Mouse (Mus musculus) lung, embryonic 15.5 days (tissue): ENCODE data around the gene Rhebl1. TPM values are rescaled to one million over a fixed set of nuclear protein-coding genes. Genes with fewer than 3 reads are reported as not detected.
A peak's percentile ranks its signal among the peaks of the same experiment; 100 is the strongest.

Experiments
- ATAC-seq: fragments of 200-750 bp; cut with Nextera tagmentation; 2 replicates; pipeline ENCODE4 v1.8.0; 2017; ENCODE audit warnings: moderate number of reproducible peaks, borderline replicate concordance; ENCODE audit not compliant: low FRiP score, low TSS enrichment; ENCODE audit errors: extremely low read depth
- H3K27ac ChIP-seq: fragments of 300-500 bp; sonication (generic); 2 replicates; pipeline ENCODE4 v1.5.1; 2015; ENCODE audit warnings: moderate library complexity, mild to moderate bottlenecking, inconsistent platforms
- H3K27me3 ChIP-seq: fragments of 300-500 bp; sonication (generic); 2 replicates; pipeline ENCODE4 v1.6.1; 2015; ENCODE audit warnings: inconsistent platforms
- H3K36me3 ChIP-seq: fragments of 300-500 bp; sonication (generic); 2 replicates; pipeline ENCODE4 v1.6.1; 2015; ENCODE audit warnings: inconsistent platforms
- H3K4me1 ChIP-seq: fragments of 300-500 bp; sonication (generic); 2 replicates; pipeline ENCODE4 v1.6.1; 2015; ENCODE audit warnings: inconsistent platforms
- H3K4me2 ChIP-seq: fragments of 300-500 bp; sonication (generic); 2 replicates; pipeline ENCODE4 v1.6.1; 2015; ENCODE audit warnings: inconsistent platforms, mild to moderate bottlenecking, moderate library complexity
- H3K4me3 ChIP-seq: fragments of 300-500 bp; sonication (generic); 2 replicates; pipeline ENCODE4 v1.5.1; 2015; ENCODE audit warnings: mild to moderate bottlenecking, inconsistent platforms
- H3K9ac ChIP-seq: fragments of 300-500 bp; sonication (generic); 2 replicates; pipeline ENCODE4 v1.6.1; 2015; ENCODE audit warnings: inconsistent platforms
- H3K9me3 ChIP-seq: fragments of 300-500 bp; sonication (generic); 2 replicates; pipeline ENCODE4 v1.6.1; 2016; ENCODE audit warnings: inconsistent platforms
- WGBS: fragments of 180-500 bp; shearing (Covaris S2); methylation state at CpG from one replicate; pipeline ENCODE4 v1.1.7; 2015; 5-methylcytosine and 5-hydroxymethylcytosine counted together
- polyA plus RNA-seq: library from polyadenylated mRNA; unstranded; fragments of >200 nt; fragmentation: Nextera tagmentation; extraction: Ambion mirVana; gene quantifications from 2 replicates; pipeline ENCODE4 v1.2.1, GENCODE M21; 2015

Gene Rhebl1
- polyA plus RNA-seq, 1 experiment from 2014 or later: 11.6 TPM

DNA sequence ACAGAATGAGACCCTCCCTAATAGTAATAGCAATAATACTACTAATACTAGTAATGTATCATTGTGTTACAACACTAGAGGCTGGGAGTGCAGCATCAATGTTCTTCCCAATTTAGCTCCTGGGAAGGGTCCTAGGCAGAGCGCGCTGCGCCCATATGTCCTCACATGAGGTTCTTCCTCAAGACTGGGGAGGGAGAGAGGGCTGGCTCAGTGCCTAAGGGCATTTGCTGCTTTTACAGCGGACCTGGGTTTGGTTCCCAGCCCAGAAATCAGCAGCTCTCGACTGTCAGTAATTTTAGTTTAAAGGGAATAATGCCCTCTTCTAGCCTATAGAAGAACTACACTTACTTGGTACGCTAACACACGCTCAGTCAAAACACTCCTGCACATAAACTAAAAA, 6.8 kb downstream of the Rhebl1 start:
- H3K27ac ChIP-seq: no peak overlapping the region
- WGBS: 74% methylated on average over 7 of the region's 7 CpGs
- H3K9ac ChIP-seq: no peak overlapping the region
- no peaks in the 10 kb centered on the region for H3K9me3 ChIP-seq
- H3K4me2 ChIP-seq: no peak overlapping the region
- no peak for ATAC-seq
- peaks cover 12% of the 10 kb centered on the region; the same call in 1 of the 2 replicates for H3K27me3 ChIP-seq
- H3K36me3 ChIP-seq: no peaks in the 10 kb centered on the region
- peaks cover 3% of the 10 kb centered on the region; the same call in 1 of the 2 replicates for H3K4me1 ChIP-seq
- H3K4me3 ChIP-seq: no peak overlapping the region

DNA sequence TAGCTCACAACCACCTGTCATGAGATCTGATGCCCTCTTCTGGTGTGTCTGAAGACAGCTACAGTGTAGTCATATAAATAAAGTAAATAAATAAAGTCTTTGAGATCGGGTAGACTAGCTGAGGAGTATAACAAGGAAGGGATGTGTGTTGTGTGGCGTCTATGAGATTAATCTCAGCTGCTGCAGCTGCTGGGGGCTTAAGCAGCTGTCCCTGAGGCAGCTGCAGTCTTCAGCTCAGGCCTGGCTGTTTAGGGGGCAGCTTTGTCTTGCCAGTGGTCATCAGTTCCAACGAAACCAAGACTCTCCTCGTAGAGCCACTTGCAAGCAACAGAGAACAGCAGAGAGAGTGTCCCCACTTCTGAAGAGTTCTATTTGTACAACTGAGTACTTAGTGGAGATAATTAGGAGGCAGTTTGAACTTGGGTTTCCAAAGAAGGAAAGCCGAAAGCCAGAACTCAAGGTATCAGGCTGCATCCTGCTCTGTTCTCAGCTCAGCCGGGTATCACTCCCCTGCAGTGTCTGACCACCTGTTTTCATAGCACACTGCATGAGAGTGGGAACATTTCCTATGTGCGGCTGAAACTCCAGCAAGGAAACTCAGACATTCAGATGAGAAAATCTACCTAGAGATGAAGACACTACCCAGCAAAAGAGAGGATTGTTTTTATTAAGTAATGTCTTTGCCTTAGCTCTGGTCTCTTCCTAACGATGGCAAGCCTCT, 7.5 kb downstream of the Rhebl1 start:
- H3K4me2 ChIP-seq: no peak overlapping the region
- H3K36me3 ChIP-seq: no peaks in the 10 kb centered on the region
- 49% methylated on average over 8 of the region's 8 CpGs for WGBS
- peaks cover 7% of the 10 kb centered on the region; the same call in 1 of the 2 replicates for H3K27me3 ChIP-seq
- H3K4me1 ChIP-seq: peaks cover 6% of the 10 kb centered on the region
- no peak for ATAC-seq
- H3K9ac ChIP-seq: no peak overlapping the region
- H3K27ac ChIP-seq: no peak overlapping the region
- no peaks in the 10 kb centered on the region for H3K9me3 ChIP-seq
- H3K4me3 ChIP-seq: no peak overlapping the region

DNA sequence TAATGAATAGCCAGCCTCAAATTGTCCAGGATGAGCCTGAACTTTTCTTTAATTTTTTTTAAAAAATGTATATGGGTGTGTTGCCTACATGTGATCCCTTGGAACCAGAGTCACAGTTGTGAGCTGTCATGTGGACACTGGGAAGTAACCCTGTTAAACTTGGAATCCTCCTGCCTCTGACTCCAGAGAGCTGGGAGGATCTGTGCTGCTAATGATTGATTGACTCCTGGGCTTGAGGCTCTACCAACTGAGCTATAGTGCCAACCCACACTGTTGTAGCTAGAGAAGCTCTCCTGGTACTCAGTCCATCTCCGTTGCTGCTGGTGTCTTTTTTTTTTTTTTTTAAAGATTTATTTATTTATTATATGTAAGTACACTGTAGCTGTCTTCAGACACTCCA, 10.2 kb downstream of the Rhebl1 start:
- Histone ChIP-seq H3K4me1 (peaks cover 15% of the 10 kb centered on the region), H3K4me3 (no peak overlapping the region), H3K27ac (no peak overlapping the region), H3K36me3 (no peaks in the 10 kb centered on the region), H3K9ac (no peak overlapping the region), H3K4me2 (no peak overlapping the region), H3K9me3 (no peaks in the 10 kb centered on the region), H3K27me3 (no peaks in the 10 kb centered on the region)
- ATAC-seq: no peak
- WGBS: 56% methylated on average over 1 of the region's 1 CpGs

DNA sequence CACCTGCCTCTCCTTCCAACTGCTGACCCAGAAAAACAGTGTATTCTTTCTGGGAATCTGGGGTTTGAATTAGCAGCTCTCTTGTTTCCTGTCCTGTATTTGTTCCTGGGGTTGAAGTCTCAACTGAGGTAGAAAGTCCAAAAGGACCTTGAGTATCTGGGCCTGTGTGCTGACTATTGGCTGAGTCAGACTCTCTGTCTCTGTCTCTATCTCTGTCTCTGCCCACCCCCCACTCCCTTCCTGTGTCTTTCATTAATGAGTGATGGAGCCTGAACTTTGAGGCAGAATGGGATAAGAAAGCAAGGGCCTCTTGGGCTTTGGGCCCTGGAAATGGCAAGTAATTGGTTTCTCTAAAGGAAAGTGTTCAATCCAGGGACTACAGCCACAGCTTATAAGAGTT, 10.7 kb downstream of the Rhebl1 start:
- Histone ChIP-seq H3K9ac (no peak overlapping the region), H3K4me1 (peaks cover 15% of the 10 kb centered on the region), H3K27me3 (no peaks in the 10 kb centered on the region), H3K4me2 (no peak overlapping the region), H3K27ac (no peak overlapping the region), H3K4me3 (no peak overlapping the region), H3K9me3 (no peaks in the 10 kb centered on the region), H3K36me3 (no peaks in the 10 kb centered on the region)
- no peak for ATAC-seq

DNA sequence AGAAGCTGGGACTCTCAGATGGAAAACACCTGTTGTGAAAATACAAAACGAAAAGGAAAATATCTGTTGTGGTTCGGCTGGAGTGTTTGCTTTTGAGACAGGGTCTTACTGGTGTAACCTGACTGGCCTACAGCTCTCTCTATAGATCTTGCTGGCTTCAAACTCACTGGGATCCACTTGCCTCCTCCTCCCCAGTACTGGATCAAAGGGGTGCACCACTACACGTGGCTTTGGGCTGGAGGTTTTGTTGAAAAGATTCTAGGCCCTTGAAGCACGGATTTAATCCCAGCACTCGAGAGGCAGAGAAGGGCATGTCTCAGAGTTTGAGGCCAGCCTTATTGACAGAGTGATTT, 12.7 kb downstream of the Rhebl1 start:
- Histone ChIP-seq H3K36me3 (no peaks in the 10 kb centered on the region), H3K27ac (peak overlapping the region; percentile 38; the same call in 1 of the 2 replicates), H3K9ac (0 out of 2 replicates have a peak overlapping the region, but pooled peaks have one; percentile 7), H3K4me3 (peak overlapping the region; percentile 86), H3K4me2 (peak overlapping the region; percentile 98), H3K4me1 (peaks cover 15% of the 10 kb centered on the region), H3K27me3 (no peaks in the 10 kb centered on the region), H3K9me3 (no peaks in the 10 kb centered on the region)
- WGBS: 11% methylated on average over 5 of the region's 5 CpGs
- ATAC-seq: peak; percentile 15; the same call in 1 of the 2 replicates

DNA sequence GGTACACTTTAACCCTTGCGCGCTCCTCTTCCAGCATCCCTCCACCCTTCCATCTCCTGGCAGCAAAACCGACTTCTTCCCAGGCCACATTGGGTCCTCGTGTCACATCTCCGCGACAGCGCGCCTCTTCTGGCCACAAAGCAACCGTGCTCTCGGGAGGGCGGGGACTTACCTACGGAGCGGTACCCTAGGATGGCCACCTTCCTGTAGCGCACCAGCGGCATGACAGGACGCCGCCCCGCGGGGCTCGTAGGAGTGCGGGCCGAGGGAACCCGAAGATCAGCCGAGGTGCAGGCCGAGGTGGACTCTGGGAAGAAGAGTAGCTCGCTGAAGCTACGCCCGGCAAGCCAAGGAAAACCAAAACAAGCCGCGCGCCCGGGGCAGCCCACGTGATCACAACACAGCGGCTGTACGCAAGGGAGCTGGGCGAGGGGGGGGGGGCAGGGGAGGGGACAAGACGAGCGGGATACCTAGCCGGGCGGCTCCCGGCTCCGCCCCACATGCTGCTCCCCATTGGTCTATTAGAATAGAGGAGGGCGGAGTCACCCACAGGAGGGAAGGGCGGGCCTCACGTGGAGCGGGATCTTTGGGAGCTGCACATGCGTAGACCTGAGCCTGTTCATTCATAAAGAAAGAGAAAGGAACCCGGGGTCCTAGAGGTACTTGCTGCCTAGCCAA, 13.2 kb downstream of the Rhebl1 start:
- peak overlapping the region; percentile 82 for H3K27ac ChIP-seq
- peak; percentile 98 for ATAC-seq
- under 1% methylated on average over 48 of the region's 48 CpGs for WGBS
- H3K4me2 ChIP-seq: peak overlapping the region; percentile 98
- peak overlapping the region; percentile 70 for H3K9ac ChIP-seq
- no peaks in the 10 kb centered on the region for H3K36me3 ChIP-seq
- H3K9me3 ChIP-seq: no peaks in the 10 kb centered on the region
- no peaks in the 10 kb centered on the region for H3K27me3 ChIP-seq
- H3K4me3 ChIP-seq: peak overlapping the region; percentile 86
- H3K4me1 ChIP-seq: peaks cover 15% of the 10 kb centered on the region

DNA sequence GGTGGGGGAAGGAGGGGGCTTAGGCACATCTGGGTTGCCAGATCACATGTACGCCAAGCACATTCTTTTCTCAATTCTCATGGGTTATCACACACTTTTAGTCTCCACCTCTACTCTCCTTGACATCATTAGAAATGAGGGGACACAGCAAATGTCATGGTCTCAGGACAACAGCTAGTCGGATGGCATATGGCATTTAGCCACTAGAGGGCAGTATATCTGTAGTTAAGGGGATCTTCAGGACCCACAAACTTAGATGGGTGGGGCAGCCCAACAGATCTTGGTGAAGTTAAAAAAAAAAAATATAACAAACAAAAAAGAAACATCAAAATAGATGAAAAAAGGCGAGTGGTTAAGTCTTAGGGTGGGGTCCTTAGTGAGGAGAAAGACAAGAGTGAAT, 17.0 kb downstream of the Rhebl1 start:
- H3K36me3 ChIP-seq: no peaks in the 10 kb centered on the region
- H3K27ac ChIP-seq: no peak overlapping the region
- no peak for ATAC-seq
- no peaks in the 10 kb centered on the region for H3K9me3 ChIP-seq
- H3K27me3 ChIP-seq: no peaks in the 10 kb centered on the region
- H3K4me2 ChIP-seq: no peak overlapping the region
- H3K4me1 ChIP-seq: peaks cover 24% of the 10 kb centered on the region
- H3K9ac ChIP-seq: no peak overlapping the region
- no peak overlapping the region for H3K4me3 ChIP-seq
- 12% methylated on average over 3 of the region's 3 CpGs for WGBS

DNA sequence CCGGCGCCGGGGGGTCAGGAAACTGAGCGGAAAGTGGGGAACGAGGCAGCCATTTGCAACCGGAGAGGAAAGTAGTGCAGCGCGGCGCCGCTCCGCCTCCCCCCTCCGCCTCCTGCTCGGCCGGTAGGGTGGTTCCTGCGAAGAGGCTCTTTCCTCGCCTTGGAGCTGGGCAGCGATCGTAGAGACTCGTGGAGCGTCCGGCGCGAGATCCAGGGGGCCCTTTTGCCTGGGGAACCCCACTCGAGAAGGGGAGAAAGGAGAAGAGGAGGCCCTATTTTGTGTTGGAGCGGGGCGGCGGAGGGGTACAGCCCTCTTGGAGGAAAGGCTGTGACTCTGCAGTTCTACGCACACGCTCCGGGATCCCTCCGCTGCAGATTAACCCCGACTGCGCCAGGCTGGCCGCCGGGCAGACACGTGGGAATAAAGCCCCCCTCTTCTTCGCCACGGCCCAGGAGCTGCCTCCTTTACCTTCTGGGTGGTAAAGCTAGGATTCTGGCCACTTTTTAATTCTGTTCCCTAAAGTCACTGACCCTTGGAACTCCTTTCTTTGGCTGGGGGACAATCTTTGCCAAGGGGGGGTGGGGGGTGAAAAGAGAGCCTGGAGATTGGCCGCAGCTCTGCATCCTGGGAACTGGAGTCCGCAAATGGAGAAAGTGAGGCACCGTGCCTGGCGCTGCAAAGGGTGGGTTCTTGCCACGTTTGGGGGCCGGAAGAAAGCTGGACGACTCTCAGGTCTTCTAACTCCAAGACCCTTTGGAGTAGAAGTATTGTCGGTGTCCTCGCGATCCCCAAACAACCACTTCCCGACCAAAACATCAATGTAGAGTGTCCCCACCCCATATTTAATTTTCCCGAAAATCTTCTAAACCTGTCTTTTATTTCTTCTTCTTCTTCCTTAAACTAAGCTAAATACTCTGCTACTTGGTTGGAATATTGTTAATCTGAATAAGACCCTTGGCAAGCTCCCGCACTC, 22.1 kb downstream of the Rhebl1 start:
- peaks cover 37% of the 10 kb centered on the region for H3K4me1 ChIP-seq
- ATAC-seq: peak; percentile 78
- peak overlapping the region; percentile 95 for H3K4me2 ChIP-seq
- under 1% methylated on average over 51 of the region's 51 CpGs for WGBS
- H3K36me3 ChIP-seq: no peaks in the 10 kb centered on the region
- H3K9me3 ChIP-seq: no peaks in the 10 kb centered on the region
- H3K4me3 ChIP-seq: peak overlapping the region; percentile 70
- peak overlapping the region; percentile 91 for H3K9ac ChIP-seq
- peak overlapping the region; percentile 98 for H3K27ac ChIP-seq
- no peaks in the 10 kb centered on the region for H3K27me3 ChIP-seq

DNA sequence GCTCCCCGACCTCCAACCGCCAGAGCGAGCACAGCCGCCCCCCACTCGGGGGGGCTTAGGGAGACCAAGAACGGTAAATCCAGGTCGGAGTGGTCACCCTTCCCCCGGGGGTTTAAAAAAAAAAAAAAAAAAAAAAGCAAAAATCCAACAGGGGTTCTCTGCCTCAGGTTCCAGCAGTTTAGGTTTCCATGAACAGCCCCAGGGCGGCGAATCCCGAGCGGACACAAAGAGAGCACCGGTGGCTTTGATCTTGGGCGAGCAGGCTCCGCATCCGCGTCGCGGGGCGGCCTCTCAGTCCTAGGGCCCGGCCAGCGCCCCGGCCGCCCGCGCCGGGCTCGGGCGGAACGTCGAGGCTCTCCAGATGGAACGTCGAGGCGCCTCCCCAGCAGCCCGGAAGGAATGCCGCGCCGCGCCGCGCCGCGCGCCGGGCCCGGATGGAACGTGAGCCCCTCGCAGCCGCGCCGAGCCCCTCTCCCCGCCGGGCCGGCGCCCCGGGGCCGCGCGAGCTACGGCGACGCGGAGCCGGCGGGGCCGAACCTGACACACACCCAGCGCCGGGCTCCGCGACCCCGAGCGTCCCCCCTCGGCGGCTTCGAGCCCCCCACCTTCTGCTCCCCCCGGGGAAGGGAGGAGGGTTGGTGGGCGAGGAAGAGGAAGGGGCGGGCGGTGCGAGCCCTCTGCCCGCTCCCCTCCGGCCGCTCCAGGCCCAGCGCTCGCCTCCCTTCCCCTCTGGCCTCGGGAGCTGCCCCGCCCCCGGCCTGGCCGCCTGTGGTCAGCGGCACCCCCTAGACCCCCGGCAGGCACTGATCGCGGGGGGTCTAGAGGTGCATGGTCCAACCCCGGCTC, 23.0 kb downstream of the Rhebl1 start, which contains the start of gene Kmt2d:
TSS of gene Kmt2d (minus strand) at position 135 of the 846 bp plus-strand sequence.
- Histone ChIP-seq H3K9ac (peak within 1 kb of the TSS; percentile 91), H3K27me3 (no peaks in the 10 kb centered on the region), H3K36me3 (peaks cover 4% of the 10 kb centered on the region), H3K9me3 (no peaks in the 10 kb centered on the region), H3K27ac (peak within 1 kb of the TSS; percentile 98), H3K4me1 (peaks cover 43% of the 10 kb centered on the region), H3K4me2 (peak within 1 kb of the TSS; percentile 95), H3K4me3 (peak within 1 kb of the TSS; percentile 70)
- WGBS: under 1% methylated on average over 67 of the region's 94 CpGs
- ATAC-seq: peak; percentile 62

DNA sequence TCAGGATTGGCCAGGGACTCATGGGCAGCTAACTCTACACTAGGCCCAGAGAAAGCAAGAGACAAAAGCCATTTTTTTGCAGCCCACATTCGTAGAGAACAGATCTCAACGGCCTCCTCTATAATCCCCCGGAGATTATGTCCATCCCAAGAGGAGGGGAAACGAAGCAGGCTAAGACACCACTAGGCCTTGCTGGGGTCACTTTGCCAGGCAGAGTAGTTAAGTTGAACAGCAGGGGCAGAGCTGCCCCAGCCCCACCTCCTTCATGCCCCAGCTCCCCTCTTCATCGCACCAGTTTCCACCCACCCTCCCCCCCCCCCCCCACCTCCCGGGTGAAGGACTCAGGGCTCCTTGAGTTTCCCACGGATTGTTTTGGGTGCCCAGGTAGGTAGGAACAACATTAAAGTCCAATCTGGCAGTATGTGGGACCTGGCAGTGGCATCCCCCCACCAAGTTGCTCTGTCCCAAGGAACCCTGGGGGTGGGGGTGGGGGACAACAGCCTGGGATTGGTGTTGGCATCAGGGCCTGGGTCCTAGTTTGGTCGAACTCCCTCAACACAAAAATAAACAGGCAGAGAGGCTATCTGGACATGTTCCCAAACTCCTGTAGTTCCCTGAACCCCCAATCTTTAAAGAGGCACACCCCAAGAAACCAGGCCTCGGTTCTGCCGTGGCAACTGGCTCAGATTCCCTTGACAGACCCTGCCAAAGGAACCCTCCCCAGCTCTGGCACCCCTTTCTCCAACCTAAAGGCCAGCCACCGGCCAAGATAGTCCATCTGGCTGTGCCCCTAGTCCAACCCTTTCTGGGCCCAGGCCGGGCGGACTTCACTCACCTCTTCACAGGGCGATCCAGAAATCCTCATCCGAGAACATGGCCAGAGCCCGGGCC, 23.9 kb downstream of the Rhebl1 start:
- peaks cover 12% of the 10 kb centered on the region for H3K36me3 ChIP-seq
- peaks cover 43% of the 10 kb centered on the region for H3K4me1 ChIP-seq
- no peaks in the 10 kb centered on the region for H3K9me3 ChIP-seq
- H3K4me3 ChIP-seq: peak overlapping the region; percentile 70
- no peaks in the 10 kb centered on the region for H3K27me3 ChIP-seq
- peak overlapping the region; percentile 95 for H3K4me2 ChIP-seq
- no peak; the same call in 1 of the 2 replicates for ATAC-seq
- WGBS: under 1% methylated on average over 15 of the region's 16 CpGs
- peak overlapping the region; percentile 91 for H3K9ac ChIP-seq
- peak overlapping the region; percentile 98 for H3K27ac ChIP-seq
